Mouse (Mus musculus) heart, adult 11 months (tissue): ENCODE measurements around the gene Bola2.
"Not testable (repeated sequence)": the region's sequence is repeated elsewhere in the genome, so short reads cannot be mapped to it uniquely, and the experiment has no call there.

Experiments
- DNase-seq: peaks from one replicate; pipeline ENCODE4 v3.0.0; 2022

The Bola2 gene

DNA sequence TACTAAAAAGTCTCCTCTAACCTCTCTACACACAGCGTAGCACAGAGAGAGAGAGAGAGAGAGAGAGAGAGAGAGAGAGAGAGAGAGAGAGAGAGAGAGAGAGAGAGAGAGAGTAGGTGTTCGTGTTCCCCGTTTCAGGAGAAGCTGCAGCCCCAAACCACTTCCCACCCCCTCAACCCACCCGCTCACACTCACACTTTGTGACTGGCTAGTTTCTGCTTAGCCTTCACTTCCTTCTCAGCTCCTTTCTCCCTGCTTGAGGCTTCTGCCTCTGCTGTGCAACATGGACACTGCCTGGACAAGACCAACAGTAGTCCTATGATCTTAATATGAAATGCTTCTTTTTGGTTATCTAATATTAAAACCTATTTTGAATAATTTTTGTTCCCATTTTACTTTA, 15.1 kb downstream of the Bola2 start:
- DNase-seq: peak; percentile 29

DNA sequence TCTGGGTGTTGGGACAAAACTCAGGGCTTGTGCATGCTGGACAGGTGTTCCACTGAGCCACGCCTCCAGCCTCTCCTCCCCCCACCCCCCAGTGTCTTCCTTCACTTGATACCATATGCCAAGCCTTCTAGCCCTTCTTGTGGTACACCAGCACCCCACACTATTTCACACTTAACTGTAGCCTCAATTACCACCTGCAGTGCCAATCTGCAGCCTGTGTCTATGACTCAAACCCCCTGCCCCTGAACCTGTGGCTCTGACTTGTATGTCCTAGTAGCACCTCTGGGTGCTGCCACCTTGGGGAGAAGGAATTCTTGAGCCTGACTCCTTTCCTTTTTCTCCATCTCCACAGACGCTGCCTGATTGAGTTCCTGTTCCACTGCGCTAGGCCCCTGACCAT, 16.7 kb downstream of the Bola2 start:
- DNase-seq: peak; percentile 68

DNA sequence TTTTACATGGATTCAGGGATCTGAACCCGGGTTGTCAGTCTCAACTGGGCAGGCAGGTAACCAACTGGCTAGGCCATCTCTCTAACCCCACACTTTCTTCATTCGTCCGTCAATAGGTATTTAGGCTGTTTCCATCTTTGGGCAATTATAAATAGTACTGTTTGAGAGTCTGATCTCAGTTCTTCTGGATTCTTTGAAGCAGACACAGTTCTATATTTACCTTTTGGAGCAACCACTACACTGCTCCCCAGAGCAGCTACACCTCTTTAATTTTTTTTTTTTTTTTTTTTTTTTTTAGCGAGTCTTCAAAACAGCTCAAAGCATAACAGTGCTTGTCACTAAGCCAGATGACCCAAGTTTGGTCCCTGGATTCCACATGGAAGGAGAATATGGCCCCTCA, 20.5 kb downstream of the Bola2 start:
- DNase-seq: no peak

DNA sequence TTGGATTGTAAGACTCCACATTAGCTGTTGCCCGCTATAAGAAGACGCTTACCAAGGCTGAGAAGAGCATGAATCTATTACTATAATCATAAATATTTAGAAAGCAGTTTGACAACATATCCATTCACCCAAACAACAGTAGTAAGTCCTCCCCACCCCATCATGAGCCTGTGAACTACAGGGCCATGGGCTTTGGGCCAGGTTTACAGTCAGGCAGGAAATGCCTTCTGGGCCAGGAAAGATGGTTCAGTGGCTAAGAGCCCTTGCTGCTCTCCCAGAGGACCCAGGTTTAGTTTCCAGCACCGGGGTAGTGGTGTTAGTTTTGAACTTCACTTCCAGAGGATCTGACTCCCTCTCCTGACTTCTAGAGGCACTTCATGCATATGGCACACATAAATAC, 22.4 kb downstream of the Bola2 start:
- no peak for DNase-seq

DNA sequence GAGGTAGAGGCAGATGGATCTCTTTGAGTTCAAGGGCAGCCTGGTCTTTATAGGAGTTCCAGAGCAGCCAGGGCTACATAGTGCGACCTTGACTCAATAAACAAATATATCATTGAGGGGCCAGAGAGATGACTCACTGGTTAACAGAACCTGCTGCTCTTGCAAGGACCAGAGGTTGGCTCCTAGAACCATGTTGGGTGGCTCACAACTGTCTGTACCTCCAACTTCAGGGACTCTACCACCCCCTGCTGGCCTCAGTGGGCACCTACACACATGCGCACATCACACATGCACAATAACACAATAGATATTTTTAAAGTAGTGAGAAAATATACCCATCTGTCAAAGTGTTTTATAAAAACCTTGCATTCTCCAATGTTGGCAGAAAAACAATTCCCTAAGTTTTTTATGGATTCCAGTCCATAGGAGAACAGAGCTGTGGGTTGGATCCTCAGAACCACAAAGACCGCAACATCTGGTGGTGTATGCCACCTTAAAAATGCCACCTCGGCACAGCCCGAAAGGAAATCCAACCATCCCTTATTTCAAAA, 23.7 kb downstream of the Bola2 start:
- DNase-seq: no peak

DNA sequence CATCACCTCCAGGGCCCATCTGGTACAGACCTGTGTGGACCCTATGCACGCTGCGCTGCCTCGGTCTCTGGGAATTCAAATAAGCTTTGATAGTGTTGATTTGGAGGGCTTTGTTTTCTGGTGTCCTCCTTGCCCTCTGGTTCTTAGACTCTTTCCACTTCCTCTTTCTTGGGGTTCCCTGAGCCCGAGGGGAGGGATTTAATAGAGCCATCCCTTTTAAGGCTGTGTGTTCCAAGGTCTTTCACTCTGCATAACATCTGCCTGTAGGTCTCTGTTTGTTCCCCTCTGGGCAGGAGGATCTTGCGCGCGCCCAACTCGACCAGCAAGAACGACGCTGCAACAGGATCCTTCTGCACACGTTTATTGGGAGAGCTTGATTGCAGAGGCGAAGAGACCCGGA, 26.4 kb downstream of the Bola2 start:
- peak; percentile 89 for DNase-seq

DNA sequence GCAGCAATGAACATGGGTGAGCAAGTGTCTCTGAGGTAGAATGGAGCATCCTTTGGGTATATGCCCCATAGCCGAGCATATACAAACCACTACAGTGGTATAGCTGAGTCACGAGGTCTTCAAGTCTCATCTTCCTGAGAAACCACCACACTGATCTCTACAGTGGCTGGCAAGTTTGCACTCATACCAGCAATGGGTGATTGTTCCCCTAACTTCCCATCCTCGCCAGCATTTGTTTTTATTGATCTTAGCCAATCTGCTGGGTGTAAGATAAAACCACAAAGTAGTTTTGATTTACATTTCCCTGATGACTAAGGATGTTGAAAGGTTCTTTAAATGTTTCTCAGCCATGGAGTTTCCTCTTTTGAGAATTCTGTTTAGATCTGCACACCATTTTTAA, 29.9 kb downstream of the Bola2 start:
- DNase-seq: no peak

DNA sequence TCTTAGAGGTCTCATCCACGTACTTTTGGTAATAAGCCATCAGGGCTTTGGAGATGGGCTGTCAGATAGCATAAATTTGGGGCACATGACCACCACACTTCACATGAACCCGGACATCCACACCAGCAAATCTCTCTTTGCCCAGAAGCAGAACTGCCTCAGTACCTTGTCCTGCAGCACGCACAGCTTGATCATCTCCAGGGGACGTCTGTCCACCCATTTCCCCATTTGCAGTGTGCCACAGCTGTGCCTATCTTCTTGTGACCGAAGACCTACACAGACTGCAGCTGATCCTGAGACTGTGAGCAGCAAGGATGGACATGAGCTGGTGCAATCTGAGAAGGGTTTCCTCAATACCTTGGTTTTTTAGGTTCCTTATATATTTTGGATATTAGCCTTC, 30.5 kb downstream of the Bola2 start:
- no peak for DNase-seq

DNA sequence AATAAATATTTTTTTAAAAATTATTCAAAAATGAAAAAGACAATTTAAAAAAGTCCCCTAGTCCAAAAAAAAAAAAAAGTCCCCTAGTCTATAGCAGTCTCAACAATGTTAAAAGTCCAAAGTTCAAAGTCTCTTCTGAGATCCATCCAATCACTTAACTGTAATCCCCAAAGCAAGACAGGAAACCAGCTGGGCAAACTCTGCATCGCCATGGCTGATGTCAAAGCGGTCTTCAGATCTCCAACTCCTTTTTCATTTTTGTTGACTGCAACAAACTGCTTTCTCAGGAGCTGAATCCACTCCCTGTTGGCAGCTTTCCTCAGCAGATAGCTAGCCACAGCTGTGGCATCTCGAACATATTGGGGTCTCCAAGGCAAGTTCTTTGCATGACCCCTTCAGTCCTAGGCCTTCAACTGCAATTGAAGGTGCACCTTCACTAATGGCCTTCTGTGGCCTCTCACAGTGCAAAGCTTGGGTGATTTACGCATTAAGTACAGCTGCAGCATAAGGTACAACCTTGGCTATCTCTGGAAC, 35.1 kb downstream of the Bola2 start:
- DNase-seq: not testable (repeated sequence)

DNA sequence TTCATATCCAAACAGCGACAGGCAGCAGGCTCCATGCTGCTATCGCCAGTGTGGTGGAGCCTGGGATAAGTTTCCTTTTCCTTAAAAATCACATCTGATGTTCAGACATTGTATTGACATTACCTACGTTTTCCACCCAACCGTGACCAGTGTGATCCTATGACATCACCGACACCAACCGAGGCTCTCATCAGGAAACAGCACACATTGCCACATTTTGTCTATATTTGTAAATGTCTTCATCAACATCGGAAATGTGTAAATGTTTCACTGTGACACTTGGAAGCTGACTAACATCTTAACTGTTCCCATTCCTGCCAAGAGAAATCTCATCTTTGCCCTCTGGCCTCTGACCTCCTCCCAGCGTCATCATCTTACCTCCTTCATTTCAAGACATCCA, 40.9 kb downstream of the Bola2 start:
- DNase-seq: no peak

DNA sequence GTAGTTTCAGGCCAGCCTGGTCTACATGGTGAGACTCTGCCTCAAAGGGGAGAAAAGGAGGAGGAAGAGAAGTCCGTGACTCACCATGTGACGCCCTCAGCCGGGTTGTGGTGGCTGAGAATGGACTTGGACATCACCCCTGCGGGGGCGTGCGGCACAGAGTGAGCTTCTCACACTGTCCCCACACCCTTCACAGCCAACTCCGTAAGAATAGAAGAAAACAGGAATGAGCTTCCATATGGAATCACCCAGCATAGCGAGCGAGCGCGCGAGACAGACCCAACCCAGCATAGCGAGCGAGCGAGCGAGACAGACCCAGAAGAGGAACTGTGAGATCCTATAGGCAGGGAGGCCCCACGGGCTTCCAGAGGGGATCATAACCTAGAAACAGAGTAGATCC, 44.4 kb downstream of the Bola2 start:
- DNase-seq: no peak

DNA sequence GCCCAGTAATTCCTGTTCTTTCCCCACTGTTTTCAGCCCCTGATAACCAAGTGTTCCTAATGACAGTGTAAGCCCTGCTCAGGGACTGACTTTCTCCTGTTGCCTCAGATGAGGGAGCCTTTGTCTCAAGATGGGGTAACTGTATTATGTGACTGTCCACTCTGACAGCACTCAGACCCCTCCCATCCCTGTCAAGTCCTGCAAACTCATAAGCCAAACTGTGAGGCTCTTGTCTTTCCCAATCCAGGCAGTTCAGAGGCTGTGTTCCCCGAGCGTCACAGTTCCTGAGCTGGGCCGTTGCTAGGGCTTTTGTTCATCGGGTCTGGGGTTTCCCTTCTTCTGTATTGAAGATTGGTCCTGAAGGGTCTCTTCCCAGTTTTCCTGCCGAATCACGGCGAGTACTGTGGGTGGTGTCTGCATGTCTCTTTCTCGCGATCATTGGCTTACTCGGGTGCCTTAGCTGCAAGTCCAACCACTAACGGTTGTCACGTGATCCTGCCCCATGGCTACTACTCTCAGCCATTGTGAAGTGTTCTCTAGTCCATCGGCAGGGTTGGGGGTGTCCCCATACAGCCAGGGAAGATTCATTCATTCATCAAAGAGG, 45.0 kb downstream of the Bola2 start:
- DNase-seq: no peak

DNA sequence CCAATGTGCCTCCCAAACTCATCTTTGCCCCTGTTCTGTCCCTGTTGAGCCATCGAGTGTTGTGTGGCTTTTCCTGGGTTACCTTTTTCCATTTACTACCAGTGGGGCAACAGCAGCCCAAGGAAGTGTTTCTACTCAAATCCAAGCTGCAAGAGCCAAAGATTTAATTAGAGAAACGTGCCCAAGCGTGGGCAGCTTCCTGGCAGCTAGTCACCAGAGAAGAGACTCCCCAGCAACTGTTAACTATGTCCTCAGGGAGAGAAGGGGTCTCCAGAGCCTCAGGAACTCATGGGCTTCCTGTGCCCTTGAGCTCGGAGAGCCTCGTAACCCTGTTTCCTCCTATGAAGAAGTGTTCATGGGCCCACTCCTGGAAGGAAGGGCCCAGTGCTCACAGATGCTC, 45.8 kb downstream of the Bola2 start:
- peak; percentile 57 for DNase-seq

DNA sequence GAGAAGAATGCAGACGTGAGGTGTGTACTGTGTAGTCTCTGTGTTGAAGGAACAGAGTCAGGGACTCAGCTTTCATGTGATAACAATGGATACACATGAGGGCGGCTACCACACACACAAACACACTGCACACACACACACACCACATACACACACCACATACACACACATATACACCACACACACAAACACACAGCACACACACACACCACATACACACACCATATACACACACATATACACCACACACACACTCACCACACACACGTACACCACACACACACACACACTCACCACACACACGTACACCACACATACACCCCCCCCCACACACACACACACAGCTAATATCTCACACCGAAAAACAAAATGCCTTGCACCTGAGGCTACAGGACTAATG, 46.3 kb downstream of the Bola2 start:
- no peak for DNase-seq

DNA sequence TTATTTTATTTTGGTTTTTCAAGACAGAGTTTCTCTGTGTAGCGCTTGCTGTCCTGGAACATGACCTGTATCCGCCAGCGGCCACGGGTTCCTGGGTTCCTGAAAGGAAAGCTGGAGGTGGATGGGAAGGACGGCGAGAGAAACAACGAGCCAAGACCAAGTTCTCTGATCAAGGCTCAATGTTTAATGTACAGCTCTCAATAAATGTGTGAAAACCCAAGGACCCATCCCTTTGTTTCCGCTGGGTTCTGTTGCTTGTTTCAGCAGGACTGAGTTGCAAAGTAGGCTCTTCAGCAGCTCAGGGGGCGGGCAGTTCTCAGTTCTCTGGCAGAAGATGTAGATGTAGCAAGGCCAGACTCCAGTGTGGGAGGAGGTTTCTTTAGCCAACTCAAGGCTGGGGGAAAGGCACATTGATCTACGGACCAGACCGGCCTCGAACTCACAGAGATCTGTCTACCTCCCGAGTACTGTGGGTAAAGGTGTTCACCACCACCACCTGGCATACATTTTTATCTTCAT, 46.8 kb downstream of the Bola2 start:
- peak; percentile 61 for DNase-seq

DNA sequence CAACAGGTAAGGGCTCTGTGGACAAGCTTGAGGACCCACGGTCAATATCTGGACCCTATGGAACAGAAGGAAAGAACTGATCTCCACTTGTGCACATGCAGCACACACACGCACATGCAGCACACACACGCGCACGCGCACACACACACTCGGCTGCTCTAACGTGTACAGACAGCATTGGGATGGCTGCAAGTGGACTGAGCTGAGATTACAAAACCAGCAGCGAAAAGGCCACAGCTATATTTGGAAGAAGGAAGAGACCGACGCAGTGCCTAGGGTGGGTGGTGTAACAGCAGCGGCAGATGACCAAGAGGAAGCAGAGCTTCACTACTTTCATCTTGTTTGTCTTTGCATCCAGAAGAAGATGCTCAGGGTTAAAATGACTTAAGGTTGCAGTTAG, 50.9 kb downstream of the Bola2 start:
- peak; percentile 97 for DNase-seq

DNA sequence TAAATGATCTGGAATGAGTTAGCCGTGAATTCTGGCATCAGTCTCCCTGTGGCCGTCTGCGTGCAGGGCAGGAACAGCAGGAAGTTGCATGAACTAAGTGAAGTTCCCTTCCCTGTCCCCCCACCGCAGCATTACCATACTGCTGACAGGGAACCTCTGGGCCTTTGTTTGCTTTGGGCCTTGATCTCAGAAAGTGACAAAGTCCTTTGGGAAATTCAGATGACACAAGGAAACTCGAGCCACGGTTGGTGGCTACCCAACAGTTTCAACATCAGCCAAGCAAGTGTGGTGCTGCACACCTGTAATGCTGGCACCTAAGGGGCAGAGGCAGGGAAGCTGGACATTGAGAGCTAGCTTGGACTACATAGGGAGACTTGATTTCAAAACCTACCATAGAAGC, 51.6 kb downstream of the Bola2 start:
- peak; percentile 96 for DNase-seq

DNA sequence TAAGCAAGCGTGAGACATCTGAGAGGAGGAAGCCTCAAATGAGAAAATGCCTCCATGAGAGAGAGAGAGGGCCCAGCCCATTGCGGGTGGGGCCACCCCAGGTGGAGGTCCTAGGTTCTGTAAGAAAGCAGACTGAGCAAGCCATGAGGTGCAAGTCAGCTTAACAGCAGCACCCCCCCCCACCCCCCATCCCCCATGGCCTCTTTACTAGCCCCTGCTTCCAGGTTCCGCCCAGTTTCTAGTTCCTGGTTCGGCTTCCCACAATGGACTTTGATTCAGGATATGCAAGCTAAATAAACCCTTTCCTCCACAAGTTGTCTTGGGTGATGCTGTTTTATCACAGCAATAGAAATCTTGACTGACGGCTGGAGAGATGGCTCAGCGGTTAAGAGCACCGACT, 53.6 kb downstream of the Bola2 start:
- peak; percentile 85 for DNase-seq
